Mouse (Mus musculus) heart, embryonic 16.5 days (tissue): ENCODE measurements around the gene Usp48. TPM values are rescaled to one million over a fixed set of nuclear protein-coding genes. Genes with fewer than 3 reads are reported as not detected.

Source experiments
- ATAC-seq: fragments of 200-750 bp; cut with Nextera tagmentation; replicated peaks from 2 replicates; pipeline ENCODE4 v1.8.0; 2017; ENCODE audit warnings: moderate number of reproducible peaks; ENCODE audit not compliant: insufficient read depth, low FRiP score; ENCODE audit errors: extremely low read depth
- H3K27ac ChIP-seq: fragments of 300-500 bp; sonication (generic); 2 replicates; pipeline ENCODE4 v1.5.1; 2014; ENCODE audit warnings: mild to moderate bottlenecking, low read length, control low read depth, moderate library complexity
- H3K27me3 ChIP-seq: fragments of 300-500 bp; sonication (generic); 2 replicates; pipeline ENCODE4 v1.6.1; 2014; ENCODE audit warnings: low read length, mixed read lengths; ENCODE audit not compliant: control insufficient read depth, insufficient read depth
- H3K36me3 ChIP-seq: fragments of 300-500 bp; sonication (generic); 2 replicates; pipeline ENCODE4 v1.6.1; 2014; ENCODE audit not compliant: control insufficient read depth, insufficient read depth
- H3K4me1 ChIP-seq: fragments of 300-500 bp; sonication (generic); 2 replicates; pipeline ENCODE4 v1.6.1; 2014; ENCODE audit warnings: low read length, mixed read lengths; ENCODE audit not compliant: control insufficient read depth, insufficient read depth
- H3K4me2 ChIP-seq: fragments of 300-500 bp; sonication (generic); 2 replicates; pipeline ENCODE4 v1.6.1; 2014; ENCODE audit warnings: low read depth, mild to moderate bottlenecking, control low read depth, low read length
- H3K4me3 ChIP-seq: fragments of 300-500 bp; sonication (generic); 2 replicates; pipeline ENCODE4 v1.5.1; 2014; ENCODE audit warnings: mild to moderate bottlenecking, control low read depth, low read length
- H3K9ac ChIP-seq: fragments of 300-500 bp; sonication (generic); 2 replicates; pipeline ENCODE4 v1.6.1; 2014; ENCODE audit warnings: low read length, control low read depth
- H3K9me3 ChIP-seq: fragments of 300-500 bp; sonication (generic); replicated peaks from 2 replicates; pipeline ENCODE4 v1.6.1; 2016; ENCODE audit warnings: low read length; ENCODE audit not compliant: control insufficient read depth
- WGBS: fragments of 180-500 bp; shearing (Covaris S2); extraction: QIAGEN DNeasy Blood & Tissue Kit; methylation state at CpG from one replicate; pipeline ENCODE4 v1.1.7; 2014; 5-methylcytosine and 5-hydroxymethylcytosine counted together
- polyA plus RNA-seq: library from polyadenylated mRNA; unstranded; fragments of >200 nt; fragmentation: Nextera tagmentation; extraction: Ambion mirVana; gene quantifications from 2 replicates; pipeline ENCODE4 v1.2.1, GENCODE M21; 2015

The Usp48 gene
- polyA plus RNA-seq, 1 experiment from 2014 or later: 34.8 TPM

DNA sequence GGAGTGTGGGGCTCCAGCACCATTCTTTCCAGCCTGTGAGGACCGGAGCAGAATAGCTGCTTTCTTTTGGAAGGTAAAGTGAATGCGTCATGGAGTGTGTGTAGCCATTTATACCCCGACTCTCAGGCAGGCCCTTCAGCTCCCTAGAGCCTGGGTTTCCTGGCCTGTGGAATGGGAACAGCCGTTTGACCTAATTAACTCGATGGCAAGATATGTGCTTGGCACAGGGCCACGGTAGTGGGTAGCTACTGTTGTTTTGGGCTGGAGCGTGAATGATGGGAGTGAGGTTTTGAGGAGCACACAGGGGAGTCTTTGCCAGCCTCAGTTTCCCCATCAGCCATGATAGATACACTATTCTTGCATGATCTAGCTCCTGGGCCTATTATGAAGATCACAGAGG, 82.0 kb downstream of the Usp48 start:
- Histone ChIP-seq H3K4me3 (no peak overlapping the region), H3K27ac (no peak overlapping the region), H3K9ac (no peak overlapping the region), H3K36me3 (no peaks in the 10 kb centered on the region), H3K4me1 (no peaks in the 10 kb centered on the region), H3K9me3 (no peaks in the 10 kb centered on the region), H3K27me3 (peaks cover 44% of the 10 kb centered on the region), H3K4me2 (no peak overlapping the region)
- 56% methylated on average over 7 of the region's 7 CpGs for WGBS
- ATAC-seq: no peak

DNA sequence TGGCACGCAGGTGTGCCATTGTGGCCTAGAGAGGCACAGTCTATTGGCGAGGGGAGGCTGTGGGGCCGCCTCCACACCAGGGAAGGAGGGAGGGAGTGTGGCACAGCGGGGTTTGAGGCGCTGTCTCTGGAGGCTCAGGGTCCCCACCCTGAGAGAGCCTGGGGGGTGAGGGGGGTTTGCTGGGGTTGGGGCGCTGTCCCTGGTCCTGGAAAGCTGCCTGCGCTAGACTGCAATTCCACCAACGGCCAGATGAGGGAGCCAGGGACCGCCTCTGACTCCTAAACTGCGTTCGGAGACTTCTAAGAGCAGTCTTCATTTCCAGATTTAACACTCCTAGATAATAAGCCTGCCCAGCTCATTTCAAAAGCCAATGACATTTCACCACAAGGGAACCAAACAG, 82.5 kb downstream of the Usp48 start:
- H3K27ac ChIP-seq: no peak overlapping the region
- ATAC-seq: no peak
- no peaks in the 10 kb centered on the region for H3K36me3 ChIP-seq
- 11% methylated on average over 11 of the region's 11 CpGs for WGBS
- H3K9me3 ChIP-seq: no peaks in the 10 kb centered on the region
- no peak overlapping the region for H3K4me3 ChIP-seq
- no peak overlapping the region for H3K9ac ChIP-seq
- peaks cover 49% of the 10 kb centered on the region for H3K27me3 ChIP-seq
- H3K4me2 ChIP-seq: no peak overlapping the region
- no peaks in the 10 kb centered on the region for H3K4me1 ChIP-seq

- ATAC-seq: no peak
- Histone ChIP-seq H3K4me1 (peaks cover 7% of the 10 kb centered on the region; the same call in 1 of the 2 replicates), H3K4me2 (no peak overlapping the region), H3K27me3 (peaks cover 57% of the 10 kb centered on the region), H3K9me3 (no peaks in the 10 kb centered on the region), H3K27ac (no peak overlapping the region), H3K36me3 (no peaks in the 10 kb centered on the region), H3K9ac (no peak overlapping the region), H3K4me3 (no peak overlapping the region)
- 65% methylated on average over 13 of the region's 13 CpGs for WGBS
Measured at GRCm38 (mm10) chr4:137676700-137677484, 83.3 kb downstream of the Usp48 start.

GRCm38 (mm10) chr4:137677906-137678305, 84.4 kb downstream of the Usp48 start:
- H3K36me3 ChIP-seq: no peaks in the 10 kb centered on the region
- H3K4me3 ChIP-seq: no peak overlapping the region
- peaks cover 7% of the 10 kb centered on the region; the same call in 1 of the 2 replicates for H3K4me1 ChIP-seq
- 75% methylated on average over 5 of the region's 5 CpGs for WGBS
- H3K9me3 ChIP-seq: no peaks in the 10 kb centered on the region
- no peak overlapping the region for H3K27ac ChIP-seq
- H3K9ac ChIP-seq: no peak overlapping the region
- H3K27me3 ChIP-seq: peaks cover 67% of the 10 kb centered on the region
- ATAC-seq: no peak
- no peak overlapping the region for H3K4me2 ChIP-seq

- Histone ChIP-seq H3K9ac (no peak overlapping the region), H3K9me3 (no peaks in the 10 kb centered on the region), H3K4me1 (peaks cover 7% of the 10 kb centered on the region; the same call in 1 of the 2 replicates), H3K27ac (no peak overlapping the region), H3K27me3 (peaks cover 72% of the 10 kb centered on the region), H3K4me3 (no peak overlapping the region), H3K4me2 (no peak overlapping the region), H3K36me3 (no peaks in the 10 kb centered on the region)
- WGBS: 61% methylated on average over 9 of the region's 9 CpGs
- ATAC-seq: no peak
Measured at GRCm38 (mm10) chr4:137678568-137678967, 85.0 kb downstream of the Usp48 start.

- 75% methylated on average over 2 of the region's 2 CpGs for WGBS
- ATAC-seq: no peak
- Histone ChIP-seq H3K9ac (no peak overlapping the region), H3K36me3 (no peaks in the 10 kb centered on the region), H3K9me3 (no peaks in the 10 kb centered on the region), H3K27me3 (peaks cover 82% of the 10 kb centered on the region), H3K27ac (no peak overlapping the region), H3K4me2 (no peak overlapping the region), H3K4me1 (peaks cover 7% of the 10 kb centered on the region; the same call in 1 of the 2 replicates), H3K4me3 (no peak overlapping the region)
Measured at GRCm38 (mm10) chr4:137679979-137680550, 86.5 kb downstream of the Usp48 start.

- Histone ChIP-seq H3K27me3 (peaks cover 86% of the 10 kb centered on the region), H3K9ac (no peak overlapping the region), H3K4me1 (peaks cover 7% of the 10 kb centered on the region; the same call in 1 of the 2 replicates), H3K4me2 (no peak overlapping the region), H3K36me3 (no peaks in the 10 kb centered on the region), H3K9me3 (no peaks in the 10 kb centered on the region), H3K27ac (no peak overlapping the region), H3K4me3 (no peak overlapping the region)
- WGBS: 29% methylated on average over 7 of the region's 7 CpGs
- no peak for ATAC-seq
Measured at GRCm38 (mm10) chr4:137680721-137681120, 87.2 kb downstream of the Usp48 start.

- 6% methylated on average over 52 of the region's 52 CpGs for WGBS
- no peak for ATAC-seq
- H3K27me3 ChIP-seq: peaks cover 85% of the 10 kb centered on the region
Measured at GRCm38 (mm10) chr4:137681408-137682104, 88.0 kb downstream of the Usp48 start.

More at GRCm38 (mm10) chr4:137681408-137682104, 88.0 kb downstream of the Usp48 start:
- Histone ChIP-seq H3K4me3 (peak overlapping the region; percentile 46), H3K9me3 (no peaks in the 10 kb centered on the region), H3K27ac (no peak overlapping the region), H3K4me2 (peak overlapping the region; percentile 65), H3K4me1 (peaks cover 7% of the 10 kb centered on the region; the same call in 1 of the 2 replicates), H3K36me3 (no peaks in the 10 kb centered on the region), H3K9ac (peak overlapping the region; percentile 56)
